Mouse (Mus musculus): Measurements from ENCODE around the gene Reg2. TPM values are rescaled to one million over a fixed set of nuclear protein-coding genes. Genes with fewer than 3 reads are reported as not detected.
"Not testable (repeated sequence)": the region's sequence is repeated elsewhere in the genome, so short reads cannot be mapped to it uniquely, and the experiment has no call there.

Gene Reg2
- total RNA-seq (2021), result not detected
- long read RNA-seq, experiment 1, result 0 reads
- long read RNA-seq, experiment 2, result 0 reads

- H3K27ac ChIP-seq; intact Hi-C loops (cut with DNase I); H3K4me3 ChIP-seq; DNase-seq (ENCODE audit: extremely low spot score in 1 of 2, low spot score in 2 of 2): not testable (repeated sequence)
Measured at GRCm38 (mm10) chr6:78395323-78395722, at the start of gene Reg2. Gene Reg2 (plus strand): TSS chr6:78395623.

DNA sequence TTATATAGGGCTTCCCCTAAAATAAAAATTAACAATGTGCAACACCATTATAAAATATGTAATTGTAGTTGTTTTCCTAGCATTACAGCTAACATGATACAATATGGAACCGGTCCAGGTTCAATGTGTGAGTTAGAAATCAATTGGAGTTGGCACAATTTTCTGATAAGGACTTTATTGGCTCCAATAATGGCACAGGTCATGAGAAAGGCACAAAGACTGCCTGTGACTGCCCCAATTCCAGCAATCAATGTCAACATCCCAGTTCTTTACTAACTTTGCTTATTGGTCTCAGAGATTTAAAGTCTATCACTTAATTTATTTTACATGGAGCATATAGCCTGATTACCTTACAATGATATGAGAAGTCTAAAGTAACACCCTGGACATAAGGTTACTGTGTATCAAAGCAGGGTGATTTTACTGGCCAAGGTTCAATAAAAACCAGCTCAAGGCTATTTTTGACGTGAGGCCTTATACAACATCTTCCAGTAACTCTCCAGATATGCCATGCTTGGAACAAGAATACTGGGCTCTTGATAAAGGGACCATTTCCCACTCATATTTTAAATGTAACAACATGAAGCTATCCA, 33.4 kb upstream of the Reg2 start:
- no peak overlapping the region for H3K27ac ChIP-seq
- DNase-seq (ENCODE audit: extremely low spot score in 1 of 2, low spot score in 2 of 2), result no peak
- intact Hi-C loops (cut with DNase I), result no loop called here
- H3K4me3 ChIP-seq, result no peak overlapping the region
- TF ChIP-seq CTCF (IDR thresholded peaks at IDR 0.05), result no peak

GRCm38 (mm10) chr6:78370357-78370756, 25.1 kb upstream of the Reg2 start, which contains the start of gene Reg3b:
Gene Reg3b (plus strand): TSS chr6:78370657.
- Histone ChIP-seq H3K27ac (no peak within 1 kb of the TSS), H3K4me3 (no peak within 1 kb of the TSS)
- TF ChIP-seq CTCF (IDR thresholded peaks at IDR 0.05), result no peak
- no peak for DNase-seq (ENCODE audit: extremely low spot score in 1 of 2, low spot score in 2 of 2)
- intact Hi-C loops (cut with DNase I), result no loop called here

DNA sequence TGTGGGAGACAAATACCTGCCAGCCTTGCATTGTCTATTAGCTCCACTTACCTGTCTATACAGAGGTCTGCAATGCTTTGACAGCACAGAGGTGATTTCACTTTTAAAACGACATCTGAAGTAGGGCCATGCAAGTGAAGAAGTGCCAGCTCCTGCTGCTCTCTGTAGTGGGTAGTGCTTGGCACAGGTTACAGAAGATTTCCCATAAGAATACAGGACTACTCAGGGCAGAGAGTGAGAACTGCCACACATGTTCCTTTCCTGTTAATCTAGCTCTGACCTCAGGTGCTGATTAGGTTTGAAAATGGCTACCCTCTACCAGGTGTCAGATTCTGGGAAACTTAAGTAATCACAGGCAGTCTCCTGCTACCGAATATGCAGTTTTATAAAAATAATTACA, 16.7 kb upstream of the Reg2 start, which contains the start of gene Reg3d:
Gene Reg3d (minus strand): TSS at position 101 of the 400 bp plus-strand sequence.
- no peak within 1 kb of the TSS for H3K4me3 ChIP-seq
- TF ChIP-seq CTCF (IDR thresholded peaks at IDR 0.05), result no peak
- no peak for DNase-seq (ENCODE audit: extremely low spot score in 1 of 2, low spot score in 2 of 2)
- intact Hi-C loops (cut with DNase I), result no loop called here
- H3K27ac ChIP-seq, result no peak within 1 kb of the TSS

DNA sequence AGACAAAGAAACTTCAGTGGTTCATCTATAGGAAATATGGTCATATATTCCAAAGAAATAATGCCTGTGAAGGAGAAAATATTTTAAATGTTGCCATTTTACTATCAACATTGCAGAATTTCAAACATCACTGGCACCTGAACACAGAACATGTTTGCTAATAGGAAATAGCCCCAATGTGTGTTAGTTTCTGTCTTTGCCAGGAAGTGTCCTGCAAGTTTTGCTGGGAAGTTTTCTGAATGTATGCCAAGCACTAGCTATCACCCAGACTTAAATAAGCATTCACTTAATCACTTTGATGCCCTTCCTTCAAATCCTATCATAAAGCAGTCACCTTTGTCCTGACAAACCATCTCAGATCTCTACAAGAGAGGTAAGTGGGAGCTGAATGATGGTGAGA, 15.0 kb upstream of the Reg2 start, which contains the start of gene Reg3a:
Gene Reg3a (plus strand): TSS at position 301 of the 400 bp plus-strand sequence.
- intact Hi-C loops (cut with DNase I), result no loop called here
- H3K4me3 ChIP-seq, result no peak within 1 kb of the TSS
- no peak within 1 kb of the TSS for H3K27ac ChIP-seq
- no peak for DNase-seq (ENCODE audit: extremely low spot score in 1 of 2, low spot score in 2 of 2)
- TF ChIP-seq CTCF (IDR thresholded peaks at IDR 0.05), result no peak

GRCm38 (mm10) chr6:78385609-78386008, 9.8 kb upstream of the Reg2 start:
- Histone ChIP-seq H3K4me3 (no peak overlapping the region), H3K27ac (no peak overlapping the region)
- no peak for DNase-seq (ENCODE audit: extremely low spot score in 1 of 2, low spot score in 2 of 2)
- no peak for TF ChIP-seq CTCF (IDR thresholded peaks at IDR 0.05)
- intact Hi-C loops (cut with DNase I), result no loop called here

DNA sequence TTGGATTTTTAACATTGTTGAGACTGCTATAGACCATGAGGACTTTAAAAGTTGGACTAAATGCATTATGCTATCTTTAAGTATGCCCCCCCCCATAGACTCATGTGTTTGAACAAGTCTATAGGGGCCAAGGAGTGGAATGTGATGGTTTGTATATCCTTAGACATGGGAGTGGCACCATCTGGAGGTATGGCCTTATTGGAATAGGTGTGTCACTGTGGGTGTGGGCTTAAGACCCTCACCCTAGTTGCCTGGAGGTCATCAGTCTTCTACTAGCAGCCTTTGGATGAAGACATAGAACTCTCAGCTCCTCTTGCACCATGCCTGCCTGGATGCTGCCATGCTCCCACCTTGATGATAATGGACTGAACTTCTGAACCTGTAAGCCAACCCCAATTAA, 27.0 kb downstream of the Reg2 start, which contains the start of gene Reg1:
Gene Reg1 (plus strand): TSS at position 301 of the 400 bp plus-strand sequence.
- H3K27ac ChIP-seq; H3K4me3 ChIP-seq; intact Hi-C loops (cut with DNase I); DNase-seq (ENCODE audit: extremely low spot score in 1 of 2, low spot score in 2 of 2): not testable (repeated sequence)

GRCm38 (mm10) chr6:78425497-78425896, 30.1 kb downstream of the Reg2 start:
- no peak for TF ChIP-seq CTCF (IDR thresholded peaks at IDR 0.05)
- intact Hi-C loops (cut with DNase I), result no loop called here
- Histone ChIP-seq H3K4me3 (no peak overlapping the region), H3K27ac (no peak overlapping the region)
- no peak for DNase-seq (ENCODE audit: extremely low spot score in 1 of 2, low spot score in 2 of 2)

DNA sequence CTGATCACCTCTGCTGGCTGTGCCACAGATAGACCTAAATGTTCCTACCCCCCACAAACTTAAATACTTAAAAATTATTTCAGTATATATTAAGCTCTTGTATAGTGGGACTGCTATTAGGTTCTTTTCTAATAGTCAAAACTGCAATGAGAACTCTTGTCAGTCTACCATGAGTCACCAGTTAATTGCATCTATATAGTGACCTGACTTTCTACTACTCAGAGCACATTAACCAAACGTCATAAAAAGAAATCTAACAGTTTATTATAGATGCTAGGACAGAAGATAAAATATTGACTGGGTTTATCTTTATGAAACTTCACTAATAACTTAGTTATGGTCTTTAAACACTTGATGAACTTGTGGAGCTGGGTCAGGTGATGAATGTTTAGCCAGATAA, 51.8 kb downstream of the Reg2 start:
- TF ChIP-seq CTCF (IDR thresholded peaks at IDR 0.05), result no peak
- Histone ChIP-seq H3K27ac (no peak overlapping the region), H3K4me3 (no peak overlapping the region)
- intact Hi-C loops (cut with DNase I), result no loop called here
- DNase-seq (ENCODE audit: extremely low spot score in 1 of 2, low spot score in 2 of 2), result no peak

DNA sequence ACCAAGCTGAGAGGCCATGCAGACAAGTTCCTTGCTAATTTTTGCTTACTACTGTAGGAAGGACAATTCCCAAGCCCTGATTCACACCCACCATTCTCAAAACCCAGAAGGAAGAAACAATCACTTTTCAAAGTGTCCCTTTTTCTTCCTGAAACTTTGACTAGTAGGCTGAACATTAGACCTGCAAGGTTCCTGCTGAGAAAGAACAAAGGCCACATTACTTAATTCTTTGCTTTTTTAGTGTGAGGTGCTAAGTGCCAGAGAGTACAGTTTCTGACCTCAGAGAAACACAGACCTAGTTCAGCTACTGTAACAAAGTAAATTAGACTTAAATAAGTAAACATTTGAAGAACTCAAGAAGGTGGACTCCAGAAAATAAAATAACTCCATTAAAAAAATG, 53.0 kb downstream of the Reg2 start:
- no peak for DNase-seq (ENCODE audit: extremely low spot score in 1 of 2, low spot score in 2 of 2)
- TF ChIP-seq CTCF (IDR thresholded peaks at IDR 0.05), result no peak
- intact Hi-C loops (cut with DNase I), result no loop called here

GRCm38 (mm10) chr6:78452804-78453203, 57.4 kb downstream of the Reg2 start:
- TF ChIP-seq CTCF (IDR thresholded peaks at IDR 0.05), result no peak
- no peak for DNase-seq (ENCODE audit: extremely low spot score in 1 of 2, low spot score in 2 of 2)
- Histone ChIP-seq H3K27ac (no peak overlapping the region), H3K4me3 (no peak overlapping the region)
- intact Hi-C loops (cut with DNase I), result no loop called here

More for the DNA sequence above, 53.0 kb downstream of the Reg2 start:
- Histone ChIP-seq H3K27ac (no peak overlapping the region), H3K4me3 (no peak overlapping the region)

Other genes starting within 250 kb of the Reg2 start
- gene Reg3b, start 25.0 kb upstream of the Reg2 start, total RNA-seq (2021), result not detected
- gene Reg3d, start 16.8 kb upstream of the Reg2 start, total RNA-seq (2021), result not detected
- not detected for gene Reg3a, start 14.9 kb upstream of the Reg2 start, total RNA-seq (2021)
- not detected for gene Reg1, start 27.1 kb downstream of the Reg2 start, total RNA-seq (2021)
- not detected for gene Reg3g, start 73.2 kb downstream of the Reg2 start, total RNA-seq (2021)